Comparison of ENCODE assay signal across 8 mouse cellular contexts in the genomic region with DNA sequence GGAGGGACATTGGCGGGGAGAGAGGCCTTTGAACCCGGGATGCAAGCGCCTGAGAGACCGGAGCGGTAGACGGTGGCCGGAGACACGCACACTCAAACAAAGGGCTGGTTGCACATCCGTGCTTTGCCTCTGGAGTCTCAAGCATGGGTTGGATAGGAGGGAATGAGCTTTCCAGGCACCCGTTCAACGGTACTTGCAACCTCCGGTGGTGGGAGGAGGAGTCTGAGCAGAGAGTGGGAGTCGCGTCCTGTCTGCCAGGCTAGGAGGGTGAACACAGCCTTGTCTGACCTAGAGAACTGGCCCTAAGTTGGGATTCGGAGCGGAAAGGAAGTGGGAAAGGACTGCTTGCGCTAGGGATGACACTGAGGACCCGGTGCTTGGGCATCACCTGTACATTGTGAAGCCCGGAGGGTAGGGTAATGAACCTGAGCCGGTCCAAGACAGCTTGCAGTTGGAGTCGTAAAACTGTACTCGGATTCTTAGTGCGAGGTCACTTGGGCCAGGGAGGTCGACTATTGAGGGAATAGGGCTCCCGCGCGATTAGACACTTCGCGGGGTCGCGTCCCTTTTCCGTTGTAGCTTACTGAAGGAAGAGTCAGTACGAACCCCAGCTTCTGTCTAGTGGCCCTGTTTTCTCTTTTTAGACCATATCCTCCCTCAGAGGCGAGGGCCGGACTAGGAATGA. TPM values are rescaled to one million over a fixed set of nuclear protein-coding genes. Genes with fewer than 3 reads are reported as not detected.
DNase-seq lines count a peak whose midpoint lies in the region; ATAC-seq and TF ChIP-seq lines count a peak whose summit lies in the region.

No protein-coding gene starts in this region.

- ATAC-seq in activated CD4-positive, CD25-positive, alpha-beta regulatory T cell, adult 4 months = peak; percentile 38
- ATAC-seq in hindbrain, embryonic 12.5 days (ENCODE audit: low FRiP score) = peak; percentile 79
- peak; percentile 77 for ATAC-seq in lung, postnatal 0 days

- no peaks in the 10 kb centered on the region for H3K27me3 ChIP-seq in hindbrain, embryonic 12.5 days
- H3K27me3 ChIP-seq in lung, postnatal 0 days (replicated peaks; ENCODE audit: insufficient read depth, low read length) = no peaks in the 10 kb centered on the region

- peak overlapping the region; percentile 71 for H3K4me2 ChIP-seq in hindbrain, embryonic 12.5 days (replicated peaks)
- peak overlapping the region; percentile 91 for H3K4me2 ChIP-seq in lung, postnatal 0 days (replicated peaks; ENCODE audit: low read depth, low read length)

- 0 out of 2 replicates have a peak, but pooled peaks have one; percentile 16 for TF ChIP-seq CTCF in lung, postnatal 0 days (IDR thresholded peaks at IDR 0.05)

- H3K4me1 ChIP-seq in hindbrain, embryonic 12.5 days = peaks cover 34% of the 10 kb centered on the region
- H3K4me1 ChIP-seq in lung, postnatal 0 days (ENCODE audit: insufficient read depth, low read depth, low read length) = peaks cover 5% of the 10 kb centered on the region; the same call in 1 of the 2 replicates

- under 1% methylated on average over 35 of the region's 35 CpGs for WGBS in hindbrain, embryonic 12.5 days
- 1% methylated on average over 35 of the region's 35 CpGs for WGBS in lung, postnatal 0 days

- peak overlapping the region; percentile 95 for H3K27ac ChIP-seq in hindbrain, embryonic 12.5 days
- H3K27ac ChIP-seq in lung, postnatal 0 days (ENCODE audit: low read length) = peak overlapping the region; percentile 80

- H3K9me3 ChIP-seq in hindbrain, embryonic 12.5 days (replicated peaks) = no peaks in the 10 kb centered on the region; the same call in 1 of the 2 replicates
- H3K9me3 ChIP-seq in lung, postnatal 0 days (ENCODE audit: low read length) = no peaks in the 10 kb centered on the region

- peak overlapping the region; percentile 89 for H3K9ac ChIP-seq in hindbrain, embryonic 12.5 days
- peak overlapping the region; percentile 72 for H3K9ac ChIP-seq in lung, postnatal 0 days (replicated peaks; ENCODE audit: low read depth)

- no peak for TF ChIP-seq EP300 in lung, postnatal 0 days (IDR thresholded peaks at IDR 0.05)

- peak; percentile 82 to 85 for DNase-seq in cerebellum, postnatal 10 days
- peak; percentile 73 for DNase-seq in frontal cortex, postnatal 10 days (ENCODE audit: low spot score in 2 of 2)
- peak; percentile 59 to 61 for DNase-seq in layer of hippocampus, postnatal 25 days (ENCODE audit: extremely low spot score in 1 of 2, low spot score in 1 of 2)
- DNase-seq in lung, postnatal 0 days (ENCODE audit: low spot score) = peak; percentile 85
- DNase-seq in retina, postnatal 7 days (ENCODE audit: low read depth, low spot score) = peak; percentile 51
- DNase-seq in yolk sac, embryonic 10.5 days (ENCODE audit: low spot score) = peak; percentile 62

- H3K36me3 ChIP-seq in hindbrain, embryonic 12.5 days = peaks cover 35% of the 10 kb centered on the region
- peaks cover 7% of the 10 kb centered on the region; the same call in 1 of the 2 replicates for H3K36me3 ChIP-seq in lung, postnatal 0 days (ENCODE audit: insufficient read depth, low read length)

- peak overlapping the region; percentile 79 for H3K4me3 ChIP-seq in hindbrain, embryonic 12.5 days
- peak overlapping the region; percentile 85 for H3K4me3 ChIP-seq in lung, postnatal 0 days (ENCODE audit: low read depth, low read length)

RNA-seq across cellular contexts. Expression of a gene that starts 0.8 kb away (rescaled TPM):
- polyA plus RNA-seq in activated CD4-positive, CD25-positive, alpha-beta regulatory T cell, adult 4 months (2017; shearing (Covaris generic)) = 1 to 10 TPM; 6.7 to 7.2 TPM
- polyA plus RNA-seq in hindbrain, embryonic 12.5 days (2016; fragmentation: Nextera tagmentation; extraction: Ambion mirVana) = 175 and 183 TPM in 2 replicates
- 100 to 1,000 TPM; 181 to 195 TPM for total RNA-seq in layer of hippocampus, postnatal 25 days (2021)
- 44.5 and 48.8 TPM in 2 replicates for polyA plus RNA-seq in lung, postnatal 0 days (2015; fragmentation: Nextera tagmentation; extraction: Ambion mirVana)

RNA-seq across cellular contexts. Expression of a gene that starts 20.4 kb away (rescaled TPM):
- polyA plus RNA-seq in activated CD4-positive, CD25-positive, alpha-beta regulatory T cell, adult 4 months (2017; shearing (Covaris generic)) = 100 to 1,000 TPM; 356 to 371 TPM
- polyA plus RNA-seq in hindbrain, embryonic 12.5 days (2016; fragmentation: Nextera tagmentation; extraction: Ambion mirVana) = 313 and 342 TPM in 2 replicates
- 10 to 100 TPM; 84.3 to 92.4 TPM for total RNA-seq in layer of hippocampus, postnatal 25 days (2021)
- 362 and 394 TPM in 2 replicates for polyA plus RNA-seq in lung, postnatal 0 days (2015; fragmentation: Nextera tagmentation; extraction: Ambion mirVana)

RNA-seq across cellular contexts. Expression of a gene that starts 20.5 kb away (rescaled TPM):
- 10 to 100 TPM; 51.7 to 76.7 TPM for polyA plus RNA-seq in activated CD4-positive, CD25-positive, alpha-beta regulatory T cell, adult 4 months (2017; shearing (Covaris generic))
- polyA plus RNA-seq in hindbrain, embryonic 12.5 days (2016; fragmentation: Nextera tagmentation; extraction: Ambion mirVana) = 60.3 and 62.4 TPM in 2 replicates
- 1 to 10 TPM; 9.1 to 9.4 TPM for total RNA-seq in layer of hippocampus, postnatal 25 days (2021)
- polyA plus RNA-seq in lung, postnatal 0 days (2015; fragmentation: Nextera tagmentation; extraction: Ambion mirVana) = 18.0 and 18.7 TPM in 2 replicates

RNA-seq across cellular contexts. Expression of a gene that starts 57.1 kb away (rescaled TPM):
- under 1 TPM in 1 of 2 experiments, not detected in 1; 0.09 TPM for polyA plus RNA-seq in activated CD4-positive, CD25-positive, alpha-beta regulatory T cell, adult 4 months (2017; shearing (Covaris generic))
- 1.3 and 1.9 TPM in 2 replicates for polyA plus RNA-seq in hindbrain, embryonic 12.5 days (2016; fragmentation: Nextera tagmentation; extraction: Ambion mirVana)
- total RNA-seq in layer of hippocampus, postnatal 25 days (2021) = 10 to 100 TPM; 30.5 to 32.4 TPM
- 5.0 and 5.9 TPM in 2 replicates for polyA plus RNA-seq in lung, postnatal 0 days (2015; fragmentation: Nextera tagmentation; extraction: Ambion mirVana)

Comparison
In these comparisons a context has a peak if more than half of its experiments do, and no peak if none do; other contexts are left out.
1. Peak in every context shown above with its lines: DNase-seq, ATAC-seq, H3K4me3 ChIP-seq and H3K27ac ChIP-seq.